Mouse (Mus musculus) neural tube, embryonic 13.5 days (tissue): ENCODE data around the gene Tead3. TPM values are rescaled to one million over a fixed set of nuclear protein-coding genes. Genes with fewer than 3 reads are reported as not detected.

Experiments
- ATAC-seq: fragments of 200-750 bp; cut with Nextera tagmentation; 2 replicates; pipeline ENCODE4 v1.8.0; 2017; ENCODE audit warnings: low read depth, mild to moderate bottlenecking, moderate TSS enrichment, moderate library complexity
- H3K27ac ChIP-seq: fragments of 300-500 bp; sonication (generic); replicated peaks from 2 replicates; pipeline ENCODE4 v1.5.1; 2015; ENCODE audit warnings: moderate library complexity, mild to moderate bottlenecking, inconsistent platforms
- H3K27me3 ChIP-seq: fragments of 300-500 bp; sonication (generic); 2 replicates; pipeline ENCODE4 v1.6.1; 2015; ENCODE audit warnings: mild to moderate bottlenecking, inconsistent platforms
- H3K36me3 ChIP-seq: fragments of 300-500 bp; sonication (generic); 2 replicates; pipeline ENCODE4 v1.6.1; 2015; ENCODE audit warnings: mild to moderate bottlenecking, inconsistent platforms
- H3K4me1 ChIP-seq: fragments of 300-500 bp; sonication (generic); replicated peaks from 2 replicates; pipeline ENCODE4 v1.6.1; 2015; ENCODE audit warnings: inconsistent platforms
- H3K4me2 ChIP-seq: fragments of 300-500 bp; sonication (generic); 2 replicates; pipeline ENCODE4 v1.6.1; 2015; ENCODE audit warnings: inconsistent platforms, mild to moderate bottlenecking, moderate library complexity
- H3K4me3 ChIP-seq: fragments of 300-500 bp; sonication (generic); 2 replicates; pipeline ENCODE4 v1.5.1; 2015; ENCODE audit warnings: mild to moderate bottlenecking, inconsistent platforms
- H3K9ac ChIP-seq: fragments of 300-500 bp; sonication (generic); 2 replicates; pipeline ENCODE4 v1.6.1; 2015; ENCODE audit warnings: moderate library complexity, mild to moderate bottlenecking, inconsistent platforms
- H3K9me3 ChIP-seq: fragments of 300-500 bp; sonication (generic); 2 replicates; pipeline ENCODE4 v1.6.1; 2016; ENCODE audit warnings: inconsistent platforms
- WGBS: fragments of 180-500 bp; shearing (Covaris S2); methylation state at CpG from one replicate; pipeline ENCODE4 v1.1.7; 2015; 5-methylcytosine and 5-hydroxymethylcytosine counted together
- polyA plus RNA-seq: library from polyadenylated mRNA; unstranded; fragments of >200 nt; fragmentation: Nextera tagmentation; extraction: Ambion mirVana; gene quantifications from 2 replicates; pipeline ENCODE4 v1.2.1, GENCODE M21; 2015

Gene Tead3
- polyA plus RNA-seq, 1 experiment from 2014 or later, result 2.1 TPM

DNA sequence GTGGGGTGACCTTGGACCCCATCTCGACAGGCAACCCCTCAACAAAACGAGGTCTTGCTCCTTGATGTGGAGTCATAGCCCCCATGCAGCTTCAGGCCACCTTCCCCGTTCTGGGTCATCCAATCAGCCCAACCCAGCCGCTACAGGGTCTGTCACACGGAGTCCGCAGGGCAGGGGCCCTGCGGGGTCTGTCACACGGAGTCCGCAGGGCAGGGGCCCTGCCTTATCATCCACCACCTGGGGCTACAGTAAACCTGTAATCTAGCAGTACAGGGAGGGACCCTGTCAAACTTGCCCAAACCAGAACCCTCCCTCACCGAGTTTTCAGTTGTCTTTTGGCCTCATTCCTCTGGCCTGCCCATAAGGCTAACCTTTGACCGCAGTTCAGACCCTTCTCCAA, 1.4 kb upstream of the Tead3 start:
- H3K9ac ChIP-seq, result no peak overlapping the region
- H3K4me1 ChIP-seq, result peaks cover 39% of the 10 kb centered on the region
- H3K27ac ChIP-seq, result no peak overlapping the region
- ATAC-seq, result no peak
- H3K36me3 ChIP-seq, result no peaks in the 10 kb centered on the region
- peaks cover 55% of the 10 kb centered on the region for H3K27me3 ChIP-seq
- no peaks in the 10 kb centered on the region for H3K9me3 ChIP-seq
- no peak overlapping the region for H3K4me2 ChIP-seq
- H3K4me3 ChIP-seq, result peak overlapping the region; percentile 59; the same call in 1 of the 2 replicates
- WGBS, result 10% methylated on average over 11 of the region's 11 CpGs

- Histone ChIP-seq H3K9me3 (no peaks in the 10 kb centered on the region), H3K4me1 (peaks cover 40% of the 10 kb centered on the region), H3K4me3 (peak overlapping the region; percentile 59), H3K27me3 (peaks cover 50% of the 10 kb centered on the region), H3K9ac (peak overlapping the region; percentile 79), H3K27ac (peak overlapping the region; percentile 52; the same call in 1 of the 2 replicates), H3K36me3 (no peaks in the 10 kb centered on the region), H3K4me2 (peak overlapping the region; percentile 81)
- ATAC-seq, result no peak; the same call in 1 of the 2 replicates
- 2% methylated on average over 29 of the region's 29 CpGs for WGBS
These were observed 805 bp upstream of the Tead3 start for GRCm38 (mm10) chr17:28351353-28351890.

DNA sequence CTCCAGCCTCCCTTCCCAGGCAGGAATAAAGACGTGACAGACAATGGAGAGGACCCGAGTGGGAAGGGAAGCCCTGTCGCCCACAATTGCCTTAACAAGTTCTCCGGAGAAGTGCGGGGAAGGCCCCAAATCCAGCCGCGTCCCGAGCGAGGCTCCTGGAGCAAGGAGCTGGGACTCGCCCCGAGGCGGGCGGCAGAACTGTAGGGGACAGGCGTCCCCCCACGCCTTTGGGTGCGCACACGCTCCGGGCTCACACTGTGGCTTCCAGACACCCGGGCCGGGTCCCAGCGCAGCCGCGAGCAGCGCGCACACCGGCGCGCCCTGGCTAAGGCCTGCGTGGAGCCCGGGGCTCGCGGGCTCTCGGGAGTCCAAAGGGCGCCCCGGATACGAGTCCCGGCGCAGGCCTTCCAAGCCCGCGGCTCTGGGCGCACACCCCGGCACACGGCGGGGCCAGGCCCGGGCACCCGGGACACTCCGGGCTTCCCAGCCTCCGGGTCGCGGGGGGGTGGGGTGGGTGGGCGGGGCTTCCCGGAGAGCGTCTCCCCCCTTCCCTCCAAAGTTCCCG, 634 bp downstream of the Tead3 start:
- peaks cover 54% of the 10 kb centered on the region for H3K4me1 ChIP-seq
- peak overlapping the region; percentile 59 for H3K4me3 ChIP-seq
- 1% methylated on average over 41 of the region's 54 CpGs for WGBS
- H3K27ac ChIP-seq, result peak overlapping the region; percentile 68
- ATAC-seq, result peak; percentile 48
- peaks cover 61% of the 10 kb centered on the region for H3K27me3 ChIP-seq
- no peaks in the 10 kb centered on the region for H3K9me3 ChIP-seq
- H3K36me3 ChIP-seq, result no peaks in the 10 kb centered on the region
- peak overlapping the region; percentile 79 for H3K9ac ChIP-seq
- peak overlapping the region; percentile 81 for H3K4me2 ChIP-seq

GRCm38 (mm10) chr17:28349264-28349880, 1.2 kb downstream of the Tead3 start:
- peaks cover 61% of the 10 kb centered on the region for H3K27me3 ChIP-seq

GRCm38 (mm10) chr17:28348211-28348610, 2.4 kb downstream of the Tead3 start:
- H3K9ac ChIP-seq, result 0 out of 2 replicates have a peak overlapping the region, but pooled peaks have one; percentile 8
- no peaks in the 10 kb centered on the region for H3K9me3 ChIP-seq
- H3K36me3 ChIP-seq, result no peaks in the 10 kb centered on the region
- H3K27me3 ChIP-seq, result peaks cover 53% of the 10 kb centered on the region
- WGBS, result 60% methylated on average over 6 of the region's 6 CpGs
- H3K27ac ChIP-seq, result no peak overlapping the region
- ATAC-seq, result no peak
- H3K4me3 ChIP-seq, result 0 out of 2 replicates have a peak overlapping the region, but pooled peaks have one; percentile 2
- H3K4me2 ChIP-seq, result peak overlapping the region; percentile 81; the same call in 1 of the 2 replicates
- H3K4me1 ChIP-seq, result peaks cover 66% of the 10 kb centered on the region

More at GRCm38 (mm10) chr17:28349264-28349880, 1.2 kb downstream of the Tead3 start:
- Histone ChIP-seq H3K4me3 (peak overlapping the region; percentile 59), H3K36me3 (no peaks in the 10 kb centered on the region), H3K4me1 (peaks cover 60% of the 10 kb centered on the region), H3K27ac (no peak overlapping the region), H3K4me2 (peak overlapping the region; percentile 81), H3K9ac (peak overlapping the region; percentile 79), H3K9me3 (no peaks in the 10 kb centered on the region)
- no peak for ATAC-seq
- WGBS, result 14% methylated on average over 13 of the region's 13 CpGs

DNA sequence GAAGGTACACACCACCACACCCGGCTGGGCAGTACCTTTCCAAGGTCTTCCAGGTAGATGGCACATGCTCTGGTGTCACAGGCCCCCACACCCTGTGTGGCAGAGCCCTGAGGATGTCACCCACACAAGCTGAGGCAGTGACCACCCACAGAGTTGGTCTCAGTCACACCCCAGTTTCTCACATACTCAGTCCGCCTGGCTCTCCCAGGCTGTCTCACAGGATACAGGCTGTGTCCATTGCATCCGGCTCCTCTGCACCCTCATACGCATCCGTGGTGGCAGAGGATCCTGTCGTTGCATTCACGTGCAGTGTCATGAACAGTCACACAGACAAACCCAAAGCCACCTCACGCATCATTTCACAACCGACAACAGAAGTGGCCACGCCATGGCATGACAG, 3.3 kb downstream of the Tead3 start:
- H3K27me3 ChIP-seq, result peaks cover 44% of the 10 kb centered on the region
- H3K9me3 ChIP-seq, result no peaks in the 10 kb centered on the region
- peaks cover 66% of the 10 kb centered on the region for H3K4me1 ChIP-seq
- no peak overlapping the region for H3K4me2 ChIP-seq
- no peak overlapping the region for H3K4me3 ChIP-seq
- H3K36me3 ChIP-seq, result no peaks in the 10 kb centered on the region
- ATAC-seq, result no peak
- no peak overlapping the region for H3K9ac ChIP-seq
- no peak overlapping the region for H3K27ac ChIP-seq
- 83% methylated on average over 10 of the region's 10 CpGs for WGBS

GRCm38 (mm10) chr17:28345882-28346281, 4.7 kb downstream of the Tead3 start:
- WGBS, result 16% methylated on average over 10 of the region's 10 CpGs
- Histone ChIP-seq H3K9ac (peak overlapping the region; percentile 45), H3K27me3 (peaks cover 37% of the 10 kb centered on the region), H3K27ac (no peak overlapping the region; the same call in 1 of the 2 replicates), H3K4me1 (peaks cover 61% of the 10 kb centered on the region), H3K9me3 (no peaks in the 10 kb centered on the region), H3K36me3 (no peaks in the 10 kb centered on the region), H3K4me2 (peak overlapping the region; percentile 21; the same call in 1 of the 2 replicates), H3K4me3 (no peak overlapping the region)
- ATAC-seq, result no peak

DNA sequence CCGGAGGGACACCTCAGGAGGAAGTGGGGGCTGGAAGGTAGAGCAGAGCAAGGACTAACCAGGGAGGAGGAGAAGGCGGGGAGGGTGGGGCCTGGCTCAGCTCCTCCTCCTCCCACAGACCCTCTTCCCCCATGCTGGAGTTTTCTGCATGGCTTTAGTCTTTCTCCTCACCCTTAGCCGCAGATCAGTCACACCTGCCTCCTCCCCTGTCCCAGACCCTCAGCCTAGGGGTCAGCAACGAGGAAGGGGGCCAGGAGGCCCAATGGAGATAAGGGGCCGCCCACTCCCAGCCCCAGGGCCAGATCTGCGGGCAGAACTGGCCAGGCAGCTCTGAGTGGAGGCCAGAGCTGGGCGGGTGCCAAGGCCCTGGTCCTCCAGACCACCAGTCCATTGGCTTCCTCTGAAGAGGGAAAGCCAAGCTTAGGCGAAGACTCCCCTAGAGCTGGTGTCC, 5.3 kb downstream of the Tead3 start:
- peak overlapping the region; percentile 21; the same call in 1 of the 2 replicates for H3K4me2 ChIP-seq
- no peaks in the 10 kb centered on the region for H3K36me3 ChIP-seq
- no peak overlapping the region; the same call in 1 of the 2 replicates for H3K27ac ChIP-seq
- no peak overlapping the region for H3K4me3 ChIP-seq
- WGBS, result 24% methylated on average over 8 of the region's 8 CpGs
- ATAC-seq, result no peak
- peak overlapping the region; percentile 45 for H3K9ac ChIP-seq
- H3K27me3 ChIP-seq, result peaks cover 35% of the 10 kb centered on the region
- H3K4me1 ChIP-seq, result peaks cover 63% of the 10 kb centered on the region
- H3K9me3 ChIP-seq, result no peaks in the 10 kb centered on the region

DNA sequence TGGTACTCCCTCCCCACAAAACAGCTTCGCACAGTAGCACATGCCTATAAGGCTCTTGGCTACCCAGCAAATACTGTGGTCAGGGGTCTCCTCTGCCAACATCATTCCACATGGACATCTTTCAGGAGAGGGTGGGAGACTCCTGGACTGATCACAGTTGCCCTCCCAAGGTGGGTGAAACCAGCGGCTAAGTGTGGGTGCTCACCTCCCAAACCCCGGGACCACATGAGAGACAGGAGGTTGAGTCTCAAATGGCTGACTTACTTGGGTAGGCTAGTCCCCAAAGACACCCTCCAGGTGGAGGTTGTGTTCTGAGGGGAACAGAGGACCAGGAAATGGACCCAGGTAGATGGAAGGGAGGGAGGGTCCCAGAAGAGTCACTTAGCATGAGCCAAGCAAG, 5.9 kb downstream of the Tead3 start:
- no peak overlapping the region for H3K27ac ChIP-seq
- peaks cover 57% of the 10 kb centered on the region for H3K4me1 ChIP-seq
- H3K9ac ChIP-seq, result 0 out of 2 replicates have a peak overlapping the region, but pooled peaks have one; percentile 26
- H3K4me3 ChIP-seq, result no peak overlapping the region
- no peaks in the 10 kb centered on the region for H3K9me3 ChIP-seq
- H3K4me2 ChIP-seq, result no peak overlapping the region
- 61% methylated on average over 3 of the region's 3 CpGs for WGBS
- no peak for ATAC-seq
- H3K36me3 ChIP-seq, result no peaks in the 10 kb centered on the region
- H3K27me3 ChIP-seq, result peaks cover 34% of the 10 kb centered on the region

DNA sequence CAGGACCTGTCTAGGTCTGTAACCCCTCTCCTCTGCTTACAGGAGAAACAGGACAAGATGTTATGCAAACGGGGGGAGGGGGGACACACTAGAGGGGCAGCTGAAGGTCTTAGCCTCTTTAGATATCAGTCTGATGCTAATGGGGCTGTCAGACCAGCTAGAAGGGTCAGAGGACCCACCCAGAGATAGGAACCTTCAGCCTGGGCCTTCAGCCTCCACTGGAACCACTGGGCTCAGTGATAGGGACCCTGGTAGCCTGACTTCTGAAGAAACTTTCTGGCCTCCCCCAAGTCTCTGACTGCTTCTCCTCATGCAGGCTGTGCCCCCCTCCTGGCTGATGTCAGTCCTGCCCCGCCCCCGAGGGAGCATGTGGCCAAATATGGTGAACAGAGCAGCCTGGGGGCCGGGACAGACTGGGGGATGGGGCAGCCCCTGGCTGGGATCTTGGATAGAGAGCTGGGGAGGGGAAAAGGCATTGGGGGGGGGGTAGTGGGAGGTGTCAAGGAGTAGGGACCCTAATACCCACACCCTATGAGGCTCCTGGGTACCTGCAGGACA, 6.5 kb downstream of the Tead3 start:
- Histone ChIP-seq H3K27ac (no peak overlapping the region), H3K4me3 (no peak overlapping the region), H3K9ac (0 out of 2 replicates have a peak overlapping the region, but pooled peaks have one; percentile 26), H3K36me3 (no peaks in the 10 kb centered on the region), H3K9me3 (no peaks in the 10 kb centered on the region), H3K4me1 (peaks cover 52% of the 10 kb centered on the region), H3K4me2 (no peak overlapping the region), H3K27me3 (peaks cover 29% of the 10 kb centered on the region)
- WGBS, result 39% methylated on average over 3 of the region's 4 CpGs
- ATAC-seq, result no peak

- peak; percentile 79 for ATAC-seq
These were observed 9.5 kb downstream of the Tead3 start for GRCm38 (mm10) chr17:28341091-28341490.

DNA sequence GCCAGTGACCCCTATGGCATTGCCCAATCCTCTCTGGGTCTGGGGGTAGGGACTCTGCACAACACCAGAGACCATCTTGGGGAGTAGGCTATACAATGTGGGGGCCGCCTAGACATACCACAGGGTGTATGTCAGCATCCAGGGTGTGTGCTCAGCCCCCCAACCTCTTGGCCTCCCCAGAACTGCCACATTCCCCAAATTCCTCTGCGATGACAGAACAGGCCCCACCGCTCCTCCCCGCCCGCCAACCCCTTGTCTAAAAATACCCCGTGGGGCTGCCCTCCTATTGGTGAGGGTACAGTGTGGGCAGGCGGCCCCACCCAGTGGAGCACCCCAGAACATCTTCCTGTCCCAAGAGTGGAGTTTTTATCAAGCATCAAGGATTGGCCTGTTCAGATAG, 10.0 kb downstream of the Tead3 start:
- Histone ChIP-seq H3K27ac (no peak overlapping the region), H3K27me3 (peaks cover 13% of the 10 kb centered on the region), H3K4me3 (no peak overlapping the region), H3K4me1 (peaks cover 31% of the 10 kb centered on the region), H3K9ac (peak overlapping the region; percentile 62; the same call in 1 of the 2 replicates), H3K36me3 (no peaks in the 10 kb centered on the region), H3K9me3 (no peaks in the 10 kb centered on the region), H3K4me2 (peak overlapping the region; percentile 55)
- 0 out of 2 replicates have a peak, but pooled peaks have one; percentile 34 for ATAC-seq
- 77% methylated on average over 7 of the region's 7 CpGs for WGBS

More at GRCm38 (mm10) chr17:28341091-28341490, 9.5 kb downstream of the Tead3 start:
- Histone ChIP-seq H3K27ac (no peak overlapping the region), H3K4me1 (peaks cover 36% of the 10 kb centered on the region), H3K9ac (peak overlapping the region; percentile 62), H3K36me3 (no peaks in the 10 kb centered on the region), H3K27me3 (peaks cover 18% of the 10 kb centered on the region), H3K9me3 (no peaks in the 10 kb centered on the region), H3K4me2 (peak overlapping the region; percentile 55), H3K4me3 (peak overlapping the region; percentile 24)
- WGBS, result 6% methylated on average over 26 of the region's 26 CpGs
